Mouse (Mus musculus): ENCODE measurements around the gene Auts2. TPM values are rescaled to one million over a fixed set of nuclear protein-coding genes. Genes with fewer than 3 reads are reported as not detected.

Auts2 gene
- polyA plus RNA-seq, 1 experiment from 2014 or later: 29.4 TPM

- DNase-seq (ENCODE audit: low spot score): peak; percentile 93
- Histone ChIP-seq H3K27ac (replicated peaks; ENCODE audit: low read depth, low read length) (0 out of 2 replicates have a peak overlapping the region, but pooled peaks have one; percentile 11), H3K9me3 (ENCODE audit: control insufficient read depth, low read length) (no peaks in the 10 kb centered on the region), H3K27me3 (replicated peaks; ENCODE audit: control insufficient read depth, insufficient read depth, low read length) (no peaks in the 10 kb centered on the region), H3K4me3 (ENCODE audit: low read depth, low read length) (no peak overlapping the region), H3K36me3 (ENCODE audit: control insufficient read depth, insufficient read depth, low read length) (no peaks in the 10 kb centered on the region), H3K4me2 (ENCODE audit: low read depth, low read length) (peak overlapping the region; percentile 25), H3K9ac (ENCODE audit: low read depth, low read length) (no peak overlapping the region), H3K4me1 (ENCODE audit: control insufficient read depth, insufficient read depth, low read length) (peaks cover 10% of the 10 kb centered on the region)
- peak; percentile 75 for ATAC-seq (ENCODE audit: low read depth)
- WGBS: 15% methylated on average over 8 of the region's 8 CpGs
Observed at GRCm38 (mm10) chr5:132083753-132084326, 459.3 kb downstream of the Auts2 start.

GRCm38 (mm10) chr5:132075942-132076341, 467.2 kb downstream of the Auts2 start:
- WGBS: 62% methylated on average over 2 of the region's 2 CpGs
- Histone ChIP-seq H3K36me3 (ENCODE audit: control insufficient read depth, insufficient read depth, low read length) (no peaks in the 10 kb centered on the region), H3K4me3 (ENCODE audit: low read depth, low read length) (no peak overlapping the region), H3K9me3 (ENCODE audit: control insufficient read depth, low read length) (no peaks in the 10 kb centered on the region), H3K9ac (ENCODE audit: low read depth, low read length) (no peak overlapping the region), H3K4me1 (ENCODE audit: control insufficient read depth, insufficient read depth, low read length) (peaks cover 36% of the 10 kb centered on the region), H3K27ac (replicated peaks; ENCODE audit: low read depth, low read length) (peak overlapping the region; percentile 42; the same call in 1 of the 2 replicates), H3K4me2 (ENCODE audit: low read depth, low read length) (no peak overlapping the region), H3K27me3 (replicated peaks; ENCODE audit: control insufficient read depth, insufficient read depth, low read length) (no peaks in the 10 kb centered on the region)
- ATAC-seq (ENCODE audit: low read depth): no peak
- peak; percentile 53 for DNase-seq (ENCODE audit: low spot score)

- DNase-seq (ENCODE audit: low spot score): peak; percentile 96
- Histone ChIP-seq H3K4me3 (ENCODE audit: low read depth, low read length) (peak overlapping the region; percentile 0; the same call in 1 of the 2 replicates), H3K27me3 (replicated peaks; ENCODE audit: control insufficient read depth, insufficient read depth, low read length) (no peaks in the 10 kb centered on the region), H3K27ac (replicated peaks; ENCODE audit: low read depth, low read length) (peak overlapping the region; percentile 59), H3K4me1 (ENCODE audit: control insufficient read depth, insufficient read depth, low read length) (peaks cover 36% of the 10 kb centered on the region), H3K9ac (ENCODE audit: low read depth, low read length) (no peak overlapping the region), H3K36me3 (ENCODE audit: control insufficient read depth, insufficient read depth, low read length) (no peaks in the 10 kb centered on the region), H3K4me2 (ENCODE audit: low read depth, low read length) (peak overlapping the region; percentile 39), H3K9me3 (ENCODE audit: control insufficient read depth, low read length) (0 out of 2 replicates have a peak, but pooled peaks cover 3% of the 10 kb centered on the region)
- peak; percentile 89 for ATAC-seq (ENCODE audit: low read depth)
- 7% methylated on average over 19 of the region's 19 CpGs for WGBS
Observed at GRCm38 (mm10) chr5:132074724-132075374, 468.3 kb downstream of the Auts2 start.

- Histone ChIP-seq H3K27me3 (replicated peaks; ENCODE audit: control insufficient read depth, insufficient read depth, low read length) (no peaks in the 10 kb centered on the region), H3K9me3 (ENCODE audit: control insufficient read depth, low read length) (0 out of 2 replicates have a peak, but pooled peaks cover 3% of the 10 kb centered on the region), H3K4me3 (ENCODE audit: low read depth, low read length) (peak overlapping the region; percentile 0; the same call in 1 of the 2 replicates), H3K4me2 (ENCODE audit: low read depth, low read length) (peak overlapping the region; percentile 39), H3K9ac (ENCODE audit: low read depth, low read length) (no peak overlapping the region), H3K27ac (replicated peaks; ENCODE audit: low read depth, low read length) (peak overlapping the region; percentile 59), H3K36me3 (ENCODE audit: control insufficient read depth, insufficient read depth, low read length) (no peaks in the 10 kb centered on the region), H3K4me1 (ENCODE audit: control insufficient read depth, insufficient read depth, low read length) (peaks cover 36% of the 10 kb centered on the region)
- DNase-seq (ENCODE audit: low spot score) (peak; percentile 94), ATAC-seq (ENCODE audit: low read depth) (peak; percentile 76)
- WGBS: 5% methylated on average over 11 of the region's 11 CpGs
Observed at GRCm38 (mm10) chr5:132074360-132074723, 468.8 kb downstream of the Auts2 start.

GRCm38 (mm10) chr5:132073677-132074359, 469.3 kb downstream of the Auts2 start:
- Histone ChIP-seq H3K27ac (replicated peaks; ENCODE audit: low read depth, low read length) (peak overlapping the region; percentile 59), H3K9me3 (ENCODE audit: control insufficient read depth, low read length) (0 out of 2 replicates have a peak, but pooled peaks cover 3% of the 10 kb centered on the region), H3K27me3 (replicated peaks; ENCODE audit: control insufficient read depth, insufficient read depth, low read length) (no peaks in the 10 kb centered on the region), H3K4me2 (ENCODE audit: low read depth, low read length) (peak overlapping the region; percentile 39), H3K4me3 (ENCODE audit: low read depth, low read length) (peak overlapping the region; percentile 0; the same call in 1 of the 2 replicates), H3K9ac (ENCODE audit: low read depth, low read length) (no peak overlapping the region), H3K4me1 (ENCODE audit: control insufficient read depth, insufficient read depth, low read length) (peaks cover 36% of the 10 kb centered on the region), H3K36me3 (ENCODE audit: control insufficient read depth, insufficient read depth, low read length) (no peaks in the 10 kb centered on the region)
- WGBS: 16% methylated on average over 10 of the region's 10 CpGs
- peak; percentile 14 for ATAC-seq (ENCODE audit: low read depth)
- DNase-seq (ENCODE audit: low spot score): peak; percentile 78

- no peak overlapping the region for H3K27ac ChIP-seq (replicated peaks; ENCODE audit: low read depth, low read length)
- no peak overlapping the region for H3K4me2 ChIP-seq (ENCODE audit: low read depth, low read length)
- peaks cover 36% of the 10 kb centered on the region for H3K4me1 ChIP-seq (ENCODE audit: control insufficient read depth, insufficient read depth, low read length)
- H3K9me3 ChIP-seq (ENCODE audit: control insufficient read depth, low read length): 0 out of 2 replicates have a peak, but pooled peaks cover 3% of the 10 kb centered on the region
- ATAC-seq (ENCODE audit: low read depth): no peak
- H3K36me3 ChIP-seq (ENCODE audit: control insufficient read depth, insufficient read depth, low read length): no peaks in the 10 kb centered on the region
- peak; percentile 85 for DNase-seq (ENCODE audit: low spot score)
- WGBS: 14% methylated on average over 4 of the region's 4 CpGs
- no peak overlapping the region for H3K4me3 ChIP-seq (ENCODE audit: low read depth, low read length)
- H3K27me3 ChIP-seq (replicated peaks; ENCODE audit: control insufficient read depth, insufficient read depth, low read length): no peaks in the 10 kb centered on the region
- no peak overlapping the region for H3K9ac ChIP-seq (ENCODE audit: low read depth, low read length)
Observed at GRCm38 (mm10) chr5:132072356-132072755, 470.8 kb downstream of the Auts2 start.

GRCm38 (mm10) chr5:132067750-132068739, 475.1 kb downstream of the Auts2 start:
- WGBS: 76% methylated on average over 10 of the region's 10 CpGs
- Histone ChIP-seq H3K4me2 (ENCODE audit: low read depth, low read length) (no peak overlapping the region), H3K36me3 (ENCODE audit: control insufficient read depth, insufficient read depth, low read length) (no peaks in the 10 kb centered on the region), H3K4me3 (ENCODE audit: low read depth, low read length) (no peak overlapping the region), H3K27ac (replicated peaks; ENCODE audit: low read depth, low read length) (no peak overlapping the region), H3K9me3 (ENCODE audit: control insufficient read depth, low read length) (0 out of 2 replicates have a peak, but pooled peaks cover 3% of the 10 kb centered on the region), H3K27me3 (replicated peaks; ENCODE audit: control insufficient read depth, insufficient read depth, low read length) (no peaks in the 10 kb centered on the region), H3K9ac (ENCODE audit: low read depth, low read length) (no peak overlapping the region), H3K4me1 (ENCODE audit: control insufficient read depth, insufficient read depth, low read length) (peaks cover 14% of the 10 kb centered on the region)
- DNase-seq (ENCODE audit: low spot score) (no peak), ATAC-seq (ENCODE audit: low read depth) (no peak)

GRCm38 (mm10) chr5:132060116-132060515, 483.0 kb downstream of the Auts2 start:
- H3K4me1 ChIP-seq (ENCODE audit: control insufficient read depth, insufficient read depth, low read length): 0 out of 2 replicates have a peak, but pooled peaks cover 4% of the 10 kb centered on the region
- no peaks in the 10 kb centered on the region for H3K36me3 ChIP-seq (ENCODE audit: control insufficient read depth, insufficient read depth, low read length)
- H3K4me2 ChIP-seq (ENCODE audit: low read depth, low read length): no peak overlapping the region
- DNase-seq (ENCODE audit: low spot score): no peak
- 88% methylated on average over 6 of the region's 6 CpGs for WGBS
- no peak overlapping the region for H3K4me3 ChIP-seq (ENCODE audit: low read depth, low read length)
- H3K9me3 ChIP-seq (ENCODE audit: control insufficient read depth, low read length): no peaks in the 10 kb centered on the region
- no peak overlapping the region for H3K27ac ChIP-seq (replicated peaks; ENCODE audit: low read depth, low read length)
- H3K9ac ChIP-seq (ENCODE audit: low read depth, low read length): no peak overlapping the region
- H3K27me3 ChIP-seq (replicated peaks; ENCODE audit: control insufficient read depth, insufficient read depth, low read length): no peaks in the 10 kb centered on the region
- no peak for ATAC-seq (ENCODE audit: low read depth)
